Mouse (Mus musculus) liver, postnatal 0 days (tissue): ENCODE measurements around the gene Fermt3.

Experiments used
- CTCF ChIP-seq: sonication (generic); IDR thresholded peaks from 2 replicates; pipeline ENCODE4 v1.5.1; 2016; ENCODE audit warnings: antibody characterized with exemption, low read depth
- EP300 ChIP-seq: IDR thresholded peaks from 2 replicates; pipeline ENCODE4 v1.6.1; 2016; ENCODE audit warnings: antibody characterized with exemption, low read depth, mild to moderate bottlenecking

- no peak for TF ChIP-seq CTCF
- no peak for TF ChIP-seq EP300
Measured at GRCm38 (mm10) chr19:7066828-7067342, 47.6 kb upstream of the Fermt3 start.
